Mouse (Mus musculus) kidney, embryonic 14.5 days (tissue): ENCODE measurements at regions not wholly inside any gene's neighbourhood (a gene's known extent, or its start where the extent isn't known, plus 50 kb on each side); places are given as distances from the start of the nearest gene placed in this dataset.

Source experiments
- ATAC-seq: fragments of 200-750 bp; cut with Nextera tagmentation; 2 replicates; pipeline ENCODE4 v1.8.0; 2017; ENCODE audit warnings: moderate number of reproducible peaks, mild to moderate bottlenecking, moderate TSS enrichment, moderate library complexity; ENCODE audit not compliant: low FRiP score, low TSS enrichment
- H3K27ac ChIP-seq: fragments of 300-500 bp; sonication (generic); 2 replicates; pipeline ENCODE4 v1.5.1; 2014; ENCODE audit warnings: low read depth, mild to moderate bottlenecking, low read length, moderate library complexity, mixed read lengths
- H3K27me3 ChIP-seq: fragments of 300-500 bp; sonication (generic); 2 replicates; pipeline ENCODE4 v1.6.1; 2014; ENCODE audit warnings: mild to moderate bottlenecking, low read length; ENCODE audit not compliant: control insufficient read depth, insufficient read depth
- H3K36me3 ChIP-seq: fragments of 300-500 bp; sonication (generic); 2 replicates; pipeline ENCODE4 v1.6.1; 2014; ENCODE audit warnings: low read length, mixed read lengths; ENCODE audit not compliant: control insufficient read depth, insufficient read depth
- H3K4me1 ChIP-seq: fragments of 300-500 bp; sonication (generic); 2 replicates; pipeline ENCODE4 v1.6.1; 2014; ENCODE audit warnings: low read length, mixed read lengths; ENCODE audit not compliant: control insufficient read depth, insufficient read depth
- H3K4me2 ChIP-seq: fragments of 300-500 bp; sonication (generic); replicated peaks from 2 replicates; pipeline ENCODE4 v1.6.1; 2014; ENCODE audit warnings: low read depth, mild to moderate bottlenecking, low read length
- H3K4me3 ChIP-seq: fragments of 300-500 bp; sonication (generic); 2 replicates; pipeline ENCODE4 v1.5.1; 2014; ENCODE audit warnings: mild to moderate bottlenecking, low read length
- H3K9ac ChIP-seq: fragments of 300-500 bp; sonication (generic); 2 replicates; pipeline ENCODE4 v1.6.1; 2014; ENCODE audit warnings: low read depth, mild to moderate bottlenecking, low read length, moderate library complexity
- H3K9me3 ChIP-seq: fragments of 300-500 bp; sonication (generic); 2 replicates; pipeline ENCODE4 v1.6.1; 2016; ENCODE audit warnings: low read length; ENCODE audit not compliant: control insufficient read depth
- WGBS: fragments of 180-500 bp; shearing (Covaris S2); extraction: QIAGEN DNeasy Blood & Tissue Kit; methylation state at CpG from one replicate; pipeline ENCODE4 v1.1.7; 2014; 5-methylcytosine and 5-hydroxymethylcytosine counted together

DNA sequence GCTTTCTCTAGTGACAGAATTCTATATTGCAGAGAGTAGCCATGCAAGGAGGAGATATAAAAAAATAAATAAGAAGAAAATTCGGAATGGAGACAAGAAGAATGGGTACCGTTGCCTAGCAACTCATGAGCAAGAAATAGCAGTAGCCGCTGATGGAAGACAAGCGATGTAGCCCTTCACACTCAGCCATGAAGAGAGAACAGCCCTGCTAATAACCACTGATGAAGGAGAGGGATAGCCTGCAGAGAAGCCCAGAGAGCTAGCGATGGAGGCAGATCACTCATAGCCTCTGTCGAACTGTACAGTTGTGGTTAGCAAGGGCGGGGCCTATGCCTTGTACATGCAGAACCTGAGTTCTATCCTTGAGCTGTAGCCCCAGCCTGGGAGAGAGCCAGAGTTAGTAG is 118.4 kb upstream of the S1pr3 start:
- no peaks in the 10 kb centered on the region for H3K4me1 ChIP-seq
- H3K4me2 ChIP-seq: no peak overlapping the region
- WGBS: 91% methylated on average over 7 of the region's 7 CpGs
- no peak overlapping the region for H3K27ac ChIP-seq
- ATAC-seq: no peak
- H3K27me3 ChIP-seq: no peaks in the 10 kb centered on the region
- no peaks in the 10 kb centered on the region for H3K36me3 ChIP-seq
- no peaks in the 10 kb centered on the region for H3K9me3 ChIP-seq
- H3K4me3 ChIP-seq: no peak overlapping the region
- H3K9ac ChIP-seq: no peak overlapping the region

DNA sequence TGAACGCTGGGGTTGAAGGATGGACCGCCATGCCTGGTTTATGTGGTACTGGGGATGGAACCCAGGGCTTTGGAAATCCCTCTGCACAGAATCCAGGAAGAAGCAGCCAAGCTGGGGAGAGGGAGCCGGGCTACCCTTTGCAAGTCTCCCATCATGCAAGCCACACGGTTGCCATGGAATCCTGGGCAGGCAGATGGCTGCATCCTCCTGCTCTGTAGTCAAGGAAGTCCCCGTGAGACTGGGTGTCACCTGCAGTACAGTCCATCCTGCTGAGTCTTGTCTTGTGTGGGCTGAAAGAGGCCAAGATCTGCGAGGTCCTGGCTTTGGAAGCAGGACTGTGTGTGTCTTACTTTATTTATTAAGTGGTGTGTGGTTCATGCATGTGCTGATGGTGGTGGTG is 117.5 kb upstream of the S1pr3 start:
- no peak overlapping the region for H3K4me2 ChIP-seq
- no peak overlapping the region for H3K27ac ChIP-seq
- no peaks in the 10 kb centered on the region for H3K27me3 ChIP-seq
- no peak overlapping the region for H3K9ac ChIP-seq
- H3K9me3 ChIP-seq: no peaks in the 10 kb centered on the region
- no peaks in the 10 kb centered on the region for H3K36me3 ChIP-seq
- no peak for ATAC-seq
- WGBS: 81% methylated on average over 6 of the region's 6 CpGs
- H3K4me1 ChIP-seq: no peaks in the 10 kb centered on the region
- no peak overlapping the region for H3K4me3 ChIP-seq

DNA sequence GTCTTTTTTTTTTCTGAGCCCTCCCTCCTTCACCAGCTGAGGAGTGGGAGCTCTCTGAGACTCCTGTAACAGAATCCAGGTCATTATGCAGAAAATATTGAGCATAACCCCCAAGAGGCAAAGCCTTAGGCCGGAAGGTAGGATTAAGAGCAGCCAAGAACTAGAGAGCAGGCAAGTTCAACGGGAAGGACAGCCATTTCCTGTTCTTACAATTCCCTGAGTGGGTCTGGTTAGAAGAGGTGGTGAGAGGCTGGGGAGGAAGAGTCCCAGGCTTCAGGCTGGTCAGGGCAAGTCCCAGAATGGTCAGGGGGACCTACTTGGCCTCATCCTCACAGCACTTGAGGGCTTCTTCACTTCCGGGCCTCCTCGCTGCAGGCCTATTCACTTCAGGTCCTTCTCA is 115.4 kb upstream of the S1pr3 start:
- no peak for ATAC-seq
- H3K4me1 ChIP-seq: no peaks in the 10 kb centered on the region
- no peaks in the 10 kb centered on the region for H3K27me3 ChIP-seq
- H3K9me3 ChIP-seq: no peaks in the 10 kb centered on the region
- H3K4me2 ChIP-seq: no peak overlapping the region
- WGBS: 76% methylated on average over 4 of the region's 4 CpGs
- H3K4me3 ChIP-seq: no peak overlapping the region
- no peaks in the 10 kb centered on the region for H3K36me3 ChIP-seq
- H3K27ac ChIP-seq: no peak overlapping the region
- H3K9ac ChIP-seq: no peak overlapping the region

DNA sequence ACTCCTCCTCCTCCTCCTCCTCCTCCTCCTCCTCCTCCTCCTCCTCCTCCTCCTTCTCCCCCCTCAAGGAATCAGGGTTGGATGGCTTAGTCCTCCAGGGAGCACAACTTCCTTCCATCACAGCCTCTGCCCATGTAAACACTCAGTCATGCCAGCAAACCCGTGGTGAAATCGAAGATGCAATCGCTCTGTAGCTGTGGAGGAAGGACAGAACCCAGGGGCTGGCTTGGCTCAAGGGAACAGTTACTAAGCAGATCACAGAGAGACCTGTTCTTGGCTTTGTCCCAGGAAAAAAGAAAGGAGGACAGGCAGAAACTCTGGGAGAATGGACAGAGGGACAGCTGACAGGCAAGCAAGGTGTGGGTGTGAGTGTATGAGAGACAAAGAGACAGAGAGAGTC is 112.6 kb upstream of the S1pr3 start:
- no peaks in the 10 kb centered on the region for H3K9me3 ChIP-seq

DNA sequence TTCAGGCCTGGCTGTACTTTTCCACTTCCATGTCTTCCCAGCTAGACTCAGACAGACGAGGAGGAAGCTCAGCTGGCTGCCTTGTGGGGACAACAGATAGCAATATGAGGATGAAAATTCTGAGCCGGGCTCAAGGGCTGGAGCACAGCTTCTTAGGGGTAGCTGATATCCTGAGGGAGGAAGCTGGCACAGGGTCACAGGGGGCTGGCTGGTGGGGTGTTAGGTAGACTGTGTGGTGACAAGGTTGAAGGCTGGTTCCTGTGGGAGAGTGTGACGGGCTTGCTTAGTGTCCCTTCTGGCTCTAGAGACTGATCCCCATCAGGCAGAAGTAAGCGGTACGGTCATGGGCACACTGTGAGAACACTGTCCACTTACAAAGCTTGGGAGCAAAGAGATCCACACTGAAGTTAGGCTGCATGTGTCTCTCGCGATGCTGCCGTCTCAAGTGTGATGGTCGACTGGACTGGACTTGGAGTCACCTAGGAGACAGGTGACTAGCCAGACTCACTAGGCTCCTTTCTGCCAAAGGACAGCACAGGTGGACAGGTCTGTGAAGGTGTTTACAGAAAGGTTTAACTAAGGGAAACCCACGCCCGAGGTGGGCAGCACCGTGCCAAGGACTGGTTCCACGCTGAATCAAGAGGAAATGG is 111.1 kb upstream of the S1pr3 start:
- no peak overlapping the region for H3K9ac ChIP-seq
- WGBS: 94% methylated on average over 13 of the region's 13 CpGs
- no peak overlapping the region for H3K27ac ChIP-seq
- H3K4me2 ChIP-seq: no peak overlapping the region
- H3K4me3 ChIP-seq: no peak overlapping the region
- H3K36me3 ChIP-seq: no peaks in the 10 kb centered on the region
- H3K4me1 ChIP-seq: no peaks in the 10 kb centered on the region
- 0 out of 2 replicates have a peak, but pooled peaks cover 2% of the 10 kb centered on the region for H3K9me3 ChIP-seq
- ATAC-seq: no peak
- H3K27me3 ChIP-seq: no peaks in the 10 kb centered on the region

More for the DNA sequence above, 112.6 kb upstream of the S1pr3 start:
- Histone ChIP-seq H3K4me3 (no peak overlapping the region), H3K27ac (no peak overlapping the region), H3K9ac (no peak overlapping the region), H3K36me3 (no peaks in the 10 kb centered on the region), H3K4me2 (no peak overlapping the region), H3K4me1 (no peaks in the 10 kb centered on the region), H3K27me3 (no peaks in the 10 kb centered on the region)
- ATAC-seq: 0 out of 2 replicates have a peak, but pooled peaks have one; percentile 46
- WGBS: 42% methylated on average over 3 of the region's 3 CpGs

DNA sequence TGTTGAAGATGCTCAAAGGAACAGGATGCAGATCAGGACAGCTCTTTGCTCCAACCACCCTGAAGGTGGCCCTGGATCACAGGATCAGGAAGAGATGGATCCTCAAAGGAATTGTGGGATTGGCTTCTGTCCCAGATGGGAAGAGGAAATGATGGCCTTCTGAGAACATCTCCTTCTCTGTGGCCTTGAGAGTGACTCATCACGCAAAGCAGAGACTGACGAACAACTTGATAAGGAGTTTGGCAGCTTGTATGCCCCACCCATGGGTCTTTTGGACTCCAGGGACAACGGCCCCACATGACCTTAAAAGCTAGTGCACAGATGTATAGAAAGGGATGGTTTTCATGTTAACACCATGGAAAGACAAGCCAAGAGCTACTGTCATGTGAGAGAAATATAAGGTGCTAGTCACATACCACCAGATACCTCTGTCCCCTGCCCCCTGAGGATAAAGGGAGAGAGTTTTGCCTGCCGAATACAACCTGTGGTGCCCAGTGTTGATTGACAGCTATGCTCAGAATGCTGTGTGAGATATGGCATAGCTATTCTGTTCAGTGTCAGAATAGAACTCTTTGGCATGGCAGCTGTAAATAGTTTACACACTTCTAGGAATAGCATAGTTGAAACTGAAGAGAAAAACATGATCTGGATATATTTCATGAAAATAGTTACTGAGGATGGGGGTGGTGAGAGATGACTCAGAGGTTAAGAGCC is 109.2 kb upstream of the S1pr3 start:
- H3K4me2 ChIP-seq: no peak overlapping the region
- H3K4me3 ChIP-seq: no peak overlapping the region
- H3K9ac ChIP-seq: no peak overlapping the region
- no peaks in the 10 kb centered on the region for H3K27me3 ChIP-seq
- no peak overlapping the region for H3K27ac ChIP-seq
- H3K9me3 ChIP-seq: 0 out of 2 replicates have a peak, but pooled peaks cover 2% of the 10 kb centered on the region
- no peak for ATAC-seq
- H3K36me3 ChIP-seq: no peaks in the 10 kb centered on the region
- no peaks in the 10 kb centered on the region for H3K4me1 ChIP-seq
- 81% methylated on average over 4 of the region's 4 CpGs for WGBS

DNA sequence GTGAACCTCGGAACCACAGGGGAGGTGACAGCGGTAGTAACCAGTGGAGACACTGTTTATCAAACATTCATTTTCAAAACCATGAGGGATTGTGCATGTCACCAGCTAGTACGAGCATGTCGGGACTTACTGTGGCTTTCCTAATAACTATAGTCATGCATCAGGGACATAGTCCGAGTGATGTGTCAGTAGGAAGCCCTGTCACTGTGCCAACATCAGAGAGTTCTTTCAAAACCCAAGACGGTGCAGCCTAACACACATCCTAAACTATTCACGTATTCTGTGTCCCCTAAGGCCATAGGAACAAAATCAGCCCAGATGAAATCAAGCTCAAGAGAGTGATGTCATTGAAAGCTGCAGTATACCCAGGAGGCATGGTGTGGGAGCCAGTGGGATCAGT is 107.0 kb upstream of the S1pr3 start:
- Histone ChIP-seq H3K9me3 (0 out of 2 replicates have a peak, but pooled peaks cover 2% of the 10 kb centered on the region), H3K4me3 (no peak overlapping the region), H3K36me3 (no peaks in the 10 kb centered on the region), H3K4me1 (no peaks in the 10 kb centered on the region), H3K4me2 (no peak overlapping the region), H3K27me3 (no peaks in the 10 kb centered on the region), H3K9ac (no peak overlapping the region), H3K27ac (no peak overlapping the region)
- WGBS: 92% methylated on average over 7 of the region's 7 CpGs
- no peak for ATAC-seq

DNA sequence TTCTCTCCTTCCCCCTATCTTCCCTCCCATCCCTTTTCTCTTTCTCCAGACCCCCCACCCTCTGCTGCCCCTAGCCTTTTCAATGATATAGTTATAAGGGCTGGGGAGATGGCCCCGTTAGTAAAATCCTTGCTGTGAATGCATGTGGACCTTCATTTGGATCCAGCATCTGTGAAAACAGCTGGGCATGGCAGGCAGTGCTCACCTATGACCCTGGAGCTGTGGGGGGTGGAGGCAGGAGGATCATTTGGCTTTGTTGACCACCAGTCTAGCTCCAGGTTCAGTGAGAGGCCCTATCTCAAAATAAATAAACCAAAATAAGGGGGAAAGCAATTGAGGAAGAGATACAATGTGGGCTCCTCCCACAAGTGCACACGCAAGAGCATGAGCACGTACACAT is 105.3 kb upstream of the S1pr3 start:
- Histone ChIP-seq H3K27me3 (no peaks in the 10 kb centered on the region), H3K27ac (no peak overlapping the region)
- WGBS: 61% methylated on average over 3 of the region's 3 CpGs

DNA sequence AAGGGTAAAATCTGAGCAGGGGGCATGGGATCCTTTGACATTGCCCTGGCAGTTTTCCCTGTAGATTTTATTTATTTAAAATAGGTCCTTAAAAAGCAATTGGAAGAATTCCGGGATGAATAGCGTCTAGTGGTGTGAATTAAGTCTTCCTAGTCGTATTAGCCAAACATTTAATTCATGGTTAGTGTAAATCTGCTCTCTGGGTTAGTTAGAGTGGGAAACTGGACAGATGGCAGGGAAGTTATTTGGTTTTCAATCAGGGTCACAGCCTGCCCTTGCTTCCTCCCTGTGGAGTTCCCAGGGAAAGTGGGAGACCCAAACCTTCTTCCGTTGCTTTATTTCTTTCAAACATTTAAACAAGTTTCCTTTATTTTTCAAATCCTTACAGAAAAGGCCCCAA is 103.8 kb upstream of the S1pr3 start:
- Histone ChIP-seq H3K4me1 (no peaks in the 10 kb centered on the region; the same call in 1 of the 2 replicates), H3K36me3 (no peaks in the 10 kb centered on the region), H3K27me3 (no peaks in the 10 kb centered on the region), H3K4me3 (no peak overlapping the region), H3K9me3 (0 out of 2 replicates have a peak, but pooled peaks cover 2% of the 10 kb centered on the region), H3K27ac (peak overlapping the region; percentile 63; the same call in 1 of the 2 replicates), H3K9ac (no peak overlapping the region), H3K4me2 (no peak overlapping the region)
- no peak for ATAC-seq
- 47% methylated on average over 4 of the region's 4 CpGs for WGBS

More for the DNA sequence above, 105.3 kb upstream of the S1pr3 start:
- Histone ChIP-seq H3K4me3 (no peak overlapping the region), H3K36me3 (no peaks in the 10 kb centered on the region), H3K9me3 (0 out of 2 replicates have a peak, but pooled peaks cover 2% of the 10 kb centered on the region), H3K4me2 (no peak overlapping the region), H3K4me1 (no peaks in the 10 kb centered on the region), H3K9ac (no peak overlapping the region)
- no peak for ATAC-seq
